Mouse (Mus musculus): ENCODE measurements around the gene Proser2. TPM values are rescaled to one million over a fixed set of nuclear protein-coding genes. Genes with fewer than 3 reads are reported as not detected.
"Not testable (repeated sequence)": the region's sequence is repeated elsewhere in the genome, so short reads cannot be mapped to it uniquely, and the experiment has no call there.

Gene Proser2
- polyA plus RNA-seq, 1 experiment from 2014 or later: 5.1 TPM

- 76% methylated on average over 10 of the region's 10 CpGs for WGBS
- no peaks in the 10 kb centered on the region for H3K9me3 ChIP-seq (replicated peaks)
- no peak for DNase-seq (ENCODE audit: low spot score)
- no peaks in the 10 kb centered on the region for H3K27me3 ChIP-seq (ENCODE audit: low read depth, poor library complexity, severe bottlenecking)
- H3K27ac ChIP-seq: no peak overlapping the region
- H3K4me1 ChIP-seq: no peaks in the 10 kb centered on the region
- no peaks in the 10 kb centered on the region for H3K36me3 ChIP-seq
- no peak overlapping the region for H3K4me3 ChIP-seq
Observed at GRCm38 (mm10) chr2:6118246-6118645, 11.8 kb downstream of the Proser2 start.

GRCm38 (mm10) chr2:6113792-6114191 lies 16.2 kb downstream of the Proser2 start:
- H3K4me3 ChIP-seq: no peak overlapping the region
- no peak overlapping the region for H3K27ac ChIP-seq
- WGBS: 94% methylated on average over 12 of the region's 12 CpGs
- H3K27me3 ChIP-seq (ENCODE audit: low read depth, poor library complexity, severe bottlenecking): no peaks in the 10 kb centered on the region
- H3K4me1 ChIP-seq: no peaks in the 10 kb centered on the region
- no peaks in the 10 kb centered on the region for H3K36me3 ChIP-seq
- no peaks in the 10 kb centered on the region for H3K9me3 ChIP-seq (replicated peaks)
- no peak for DNase-seq (ENCODE audit: low spot score)

DNA sequence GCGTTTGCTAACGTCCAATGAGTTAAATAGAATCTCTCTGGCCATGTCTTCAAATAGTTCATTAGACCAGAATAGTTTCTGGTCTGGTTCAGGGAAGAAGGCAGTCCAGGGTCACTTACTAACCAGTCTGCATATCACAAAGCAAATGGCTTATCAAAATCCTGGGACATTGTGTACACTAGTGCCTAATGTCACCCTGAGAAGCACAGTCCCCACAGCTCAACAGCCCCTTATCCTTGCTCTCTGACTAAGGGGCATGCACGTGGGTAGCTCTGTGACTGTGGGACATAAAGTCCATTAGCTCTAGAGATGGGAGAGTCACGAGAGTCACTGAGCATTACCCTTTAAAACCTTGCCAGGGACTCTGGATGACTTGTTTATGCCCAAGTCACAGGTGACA lies 17.4 kb downstream of the Proser2 start:
- 82% methylated on average over 4 of the region's 4 CpGs for WGBS

DNA sequence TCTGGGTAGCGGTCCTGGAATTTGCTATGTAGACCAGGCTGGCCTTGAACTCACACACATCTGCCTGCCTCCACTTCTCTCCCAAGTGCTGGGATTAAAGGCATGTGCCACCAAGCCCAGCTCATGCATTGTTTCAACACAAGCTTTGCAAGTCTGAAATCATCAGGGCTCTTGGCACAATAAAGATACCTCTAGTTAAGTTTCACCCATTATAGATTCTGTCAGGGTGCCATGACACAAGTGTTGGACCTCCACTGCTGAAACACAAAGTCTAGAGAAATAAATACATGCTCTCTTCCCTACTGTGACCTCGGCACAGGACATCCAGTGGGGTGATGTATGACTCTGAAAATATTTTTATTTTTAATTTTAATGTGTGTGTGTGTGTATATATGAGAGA lies 24.6 kb downstream of the Proser2 start:
- H3K4me1 ChIP-seq: peaks cover 7% of the 10 kb centered on the region

More for the DNA sequence above, 17.4 kb downstream of the Proser2 start:
- H3K4me3 ChIP-seq: no peak overlapping the region
- H3K4me1 ChIP-seq: no peaks in the 10 kb centered on the region
- no peaks in the 10 kb centered on the region for H3K9me3 ChIP-seq (replicated peaks)
- H3K36me3 ChIP-seq: no peaks in the 10 kb centered on the region
- DNase-seq (ENCODE audit: low spot score): no peak
- H3K27me3 ChIP-seq (ENCODE audit: low read depth, poor library complexity, severe bottlenecking): no peaks in the 10 kb centered on the region
- no peak overlapping the region for H3K27ac ChIP-seq

GRCm38 (mm10) chr2:6100755-6101154 lies 29.3 kb downstream of the Proser2 start:
- WGBS: 39% methylated on average over 20 of the region's 20 CpGs
- no peak for DNase-seq (ENCODE audit: low spot score)
- peaks cover 57% of the 10 kb centered on the region for H3K27me3 ChIP-seq (ENCODE audit: low read depth, poor library complexity, severe bottlenecking)
- H3K36me3 ChIP-seq: no peaks in the 10 kb centered on the region
- H3K4me3 ChIP-seq: peak overlapping the region; percentile 57
- peak overlapping the region; percentile 71; the same call in 1 of the 2 replicates for H3K27ac ChIP-seq
- peaks cover 30% of the 10 kb centered on the region for H3K4me1 ChIP-seq
- H3K9me3 ChIP-seq (replicated peaks): no peaks in the 10 kb centered on the region

More for the DNA sequence above, 24.6 kb downstream of the Proser2 start:
- Histone ChIP-seq H3K4me3 (no peak overlapping the region), H3K27me3 (ENCODE audit: low read depth, poor library complexity, severe bottlenecking) (peaks cover 31% of the 10 kb centered on the region), H3K36me3 (no peaks in the 10 kb centered on the region), H3K9me3 (replicated peaks) (no peaks in the 10 kb centered on the region), H3K27ac (no peak overlapping the region)
- 94% methylated on average over 2 of the region's 2 CpGs for WGBS
- no peak for DNase-seq (ENCODE audit: low spot score)

DNA sequence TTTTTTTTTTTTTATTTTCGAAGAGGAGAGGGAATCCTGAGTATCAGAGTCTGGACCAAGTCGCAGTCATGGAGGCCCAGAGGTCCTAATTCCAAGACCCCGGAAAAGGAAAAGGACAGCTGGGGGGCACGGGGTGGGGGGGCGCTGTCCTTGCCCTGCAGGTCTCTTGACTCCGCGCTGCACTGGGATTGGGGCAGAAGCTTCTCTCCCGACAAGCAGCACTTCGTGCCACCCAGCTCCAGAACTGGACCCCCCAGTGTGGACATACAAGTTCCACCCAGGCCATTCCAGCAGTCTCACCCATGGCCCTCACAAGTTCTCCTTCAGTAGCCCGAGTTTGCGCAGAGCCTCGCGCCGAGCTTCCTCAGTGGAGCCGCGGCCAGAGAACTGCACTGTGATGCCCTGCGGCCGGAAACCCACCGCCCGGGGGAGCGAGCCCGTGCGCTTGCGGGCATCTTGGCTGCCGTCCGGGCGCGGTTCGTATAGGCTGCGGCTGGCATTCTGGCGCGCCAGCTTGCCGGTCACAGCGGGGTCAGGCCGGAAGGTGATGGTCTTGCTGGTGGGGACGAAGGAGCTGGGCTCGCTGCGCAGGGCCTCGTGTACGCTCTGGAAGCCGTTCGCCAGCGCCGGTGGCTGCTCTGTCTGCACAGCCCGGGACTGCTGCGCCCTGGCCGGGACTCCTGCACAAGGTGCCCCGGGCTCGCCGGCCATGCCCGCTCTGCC lies 29.8 kb downstream of the Proser2 start:
- WGBS: 11% methylated on average over 51 of the region's 51 CpGs
- Histone ChIP-seq H3K27me3 (ENCODE audit: low read depth, poor library complexity, severe bottlenecking) (peaks cover 57% of the 10 kb centered on the region), H3K9me3 (replicated peaks) (no peaks in the 10 kb centered on the region), H3K4me3 (peak overlapping the region; percentile 57), H3K36me3 (no peaks in the 10 kb centered on the region), H3K4me1 (peaks cover 30% of the 10 kb centered on the region), H3K27ac (peak overlapping the region; percentile 71)
- DNase-seq (ENCODE audit: low spot score): peak; percentile 77

DNA sequence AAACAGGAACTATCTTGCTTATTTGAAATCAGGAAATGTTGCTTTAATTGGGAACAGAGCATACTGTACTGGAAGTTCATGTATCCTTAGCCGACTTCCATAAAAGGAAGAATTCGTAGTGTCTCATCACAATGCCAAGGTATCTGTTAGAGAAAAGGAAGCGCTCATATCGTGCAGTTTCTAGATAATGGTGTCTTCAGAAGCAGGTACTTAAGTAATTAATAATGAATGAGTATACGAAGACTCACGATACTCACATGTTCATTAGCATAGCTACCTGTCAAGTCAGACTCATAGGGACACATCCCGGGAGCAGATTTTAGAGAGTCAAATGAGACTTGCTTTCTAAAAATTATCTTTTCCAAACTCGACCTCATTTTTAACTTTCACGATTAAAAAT lies 30.6 kb downstream of the Proser2 start:
- H3K27me3 ChIP-seq (ENCODE audit: low read depth, poor library complexity, severe bottlenecking): peaks cover 57% of the 10 kb centered on the region
- H3K4me1 ChIP-seq: peaks cover 30% of the 10 kb centered on the region
- H3K27ac ChIP-seq: no peak overlapping the region
- no peak for DNase-seq (ENCODE audit: low spot score)
- H3K9me3 ChIP-seq (replicated peaks): no peaks in the 10 kb centered on the region
- WGBS: 81% methylated on average over 9 of the region's 9 CpGs
- H3K36me3 ChIP-seq: no peaks in the 10 kb centered on the region
- H3K4me3 ChIP-seq: no peak overlapping the region

DNA sequence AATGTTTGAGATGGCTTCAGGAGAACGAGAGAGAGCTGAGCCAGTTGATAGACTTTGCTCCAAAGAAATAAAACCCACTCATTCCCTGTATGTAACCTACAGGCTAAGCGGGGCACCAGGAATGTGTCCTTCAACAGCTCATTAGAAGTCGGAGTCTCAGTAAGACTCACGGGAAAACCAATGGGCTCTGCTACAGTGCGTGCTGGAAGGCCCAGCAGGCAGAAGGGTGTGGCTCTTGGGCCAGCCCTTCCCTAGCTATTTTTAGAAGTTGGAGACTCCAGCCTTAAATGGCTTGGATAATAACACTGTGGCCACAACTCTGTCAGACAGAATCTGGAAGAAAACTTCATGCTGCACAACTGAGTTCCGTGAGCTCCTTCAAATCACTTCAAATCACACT lies 31.1 kb downstream of the Proser2 start:
- H3K27me3 ChIP-seq (ENCODE audit: low read depth, poor library complexity, severe bottlenecking): peaks cover 56% of the 10 kb centered on the region
- WGBS: 17% methylated on average over 6 of the region's 6 CpGs

GRCm38 (mm10) chr2:6097113-6097716 lies 32.8 kb downstream of the Proser2 start:
- DNase-seq (ENCODE audit: low spot score): no peak
- Histone ChIP-seq H3K36me3 (no peaks in the 10 kb centered on the region), H3K27me3 (ENCODE audit: low read depth, poor library complexity, severe bottlenecking) (peaks cover 44% of the 10 kb centered on the region), H3K27ac (no peak overlapping the region), H3K9me3 (replicated peaks) (no peaks in the 10 kb centered on the region), H3K4me3 (no peak overlapping the region), H3K4me1 (peaks cover 30% of the 10 kb centered on the region)
- WGBS: 74% methylated on average over 7 of the region's 7 CpGs

More for the DNA sequence above, 31.1 kb downstream of the Proser2 start:
- peak; percentile 51 for DNase-seq (ENCODE audit: low spot score)
- H3K4me1 ChIP-seq: peaks cover 30% of the 10 kb centered on the region
- no peaks in the 10 kb centered on the region for H3K9me3 ChIP-seq (replicated peaks)
- no peaks in the 10 kb centered on the region for H3K36me3 ChIP-seq
- H3K27ac ChIP-seq: no peak overlapping the region
- H3K4me3 ChIP-seq: no peak overlapping the region

DNA sequence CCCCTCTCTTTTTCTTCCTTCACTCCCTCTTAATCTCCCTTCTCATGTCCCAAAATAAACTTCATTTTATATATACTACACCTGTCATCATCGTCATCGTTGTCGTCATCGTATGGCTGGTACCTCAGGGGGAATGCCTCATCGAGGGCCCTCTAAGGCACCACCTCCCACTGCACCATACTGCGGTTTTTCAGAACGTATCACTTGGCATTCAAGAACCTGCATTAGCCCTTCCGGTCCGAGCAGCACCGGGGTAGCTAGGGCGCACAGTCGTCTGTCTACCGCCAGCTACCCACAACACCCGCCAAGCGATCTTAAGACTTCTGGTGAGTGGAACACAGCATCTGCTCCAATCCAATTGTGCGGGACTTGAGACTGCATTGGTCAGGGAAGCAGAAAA lies 40.1 kb downstream of the Proser2 start:
- not testable (repeated sequence) for H3K9me3 ChIP-seq (replicated peaks); H3K27ac ChIP-seq; DNase-seq (ENCODE audit: low spot score); H3K36me3 ChIP-seq; H3K27me3 ChIP-seq (ENCODE audit: low read depth, poor library complexity, severe bottlenecking); H3K4me3 ChIP-seq; H3K4me1 ChIP-seq
- 84% methylated on average over 16 of the region's 16 CpGs for WGBS

DNA sequence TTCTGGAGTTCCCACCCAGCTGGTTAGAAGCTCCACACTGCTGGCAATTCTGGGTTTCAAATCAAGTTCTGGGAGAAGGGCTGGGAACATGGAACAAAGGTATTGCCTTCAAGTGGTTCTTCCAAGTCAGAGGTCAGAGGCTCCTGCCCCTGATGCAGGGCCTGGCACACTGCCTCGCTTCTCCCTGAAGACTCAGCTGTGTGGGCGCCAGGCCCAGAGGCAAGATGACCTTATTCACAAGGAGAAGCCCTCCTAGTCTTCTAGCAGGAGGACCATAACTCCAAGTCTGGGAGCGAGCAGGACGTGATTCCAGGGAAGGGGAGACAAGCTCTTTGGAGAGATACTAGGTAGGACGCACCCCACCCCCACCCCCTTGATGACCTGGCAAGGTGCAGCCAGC lies 42.9 kb downstream of the Proser2 start:
- H3K4me1 ChIP-seq: peaks cover 4% of the 10 kb centered on the region; the same call in 1 of the 2 replicates
- no peaks in the 10 kb centered on the region for H3K36me3 ChIP-seq
- H3K4me3 ChIP-seq: no peak overlapping the region
- 91% methylated on average over 5 of the region's 5 CpGs for WGBS
- H3K27me3 ChIP-seq (ENCODE audit: low read depth, poor library complexity, severe bottlenecking): no peaks in the 10 kb centered on the region
- no peak for DNase-seq (ENCODE audit: low spot score)
- no peaks in the 10 kb centered on the region for H3K9me3 ChIP-seq (replicated peaks)
- no peak overlapping the region for H3K27ac ChIP-seq

GRCm38 (mm10) chr2:6085622-6086530 lies 44.1 kb downstream of the Proser2 start:
- H3K27me3 ChIP-seq (ENCODE audit: low read depth, poor library complexity, severe bottlenecking): no peaks in the 10 kb centered on the region
- 72% methylated on average over 19 of the region's 19 CpGs for WGBS
- no peak overlapping the region for H3K27ac ChIP-seq
- H3K9me3 ChIP-seq (replicated peaks): no peaks in the 10 kb centered on the region
- H3K4me3 ChIP-seq: no peak overlapping the region
- no peak for DNase-seq (ENCODE audit: low spot score)
- no peaks in the 10 kb centered on the region for H3K36me3 ChIP-seq
- peaks cover 7% of the 10 kb centered on the region; the same call in 1 of the 2 replicates for H3K4me1 ChIP-seq

DNA sequence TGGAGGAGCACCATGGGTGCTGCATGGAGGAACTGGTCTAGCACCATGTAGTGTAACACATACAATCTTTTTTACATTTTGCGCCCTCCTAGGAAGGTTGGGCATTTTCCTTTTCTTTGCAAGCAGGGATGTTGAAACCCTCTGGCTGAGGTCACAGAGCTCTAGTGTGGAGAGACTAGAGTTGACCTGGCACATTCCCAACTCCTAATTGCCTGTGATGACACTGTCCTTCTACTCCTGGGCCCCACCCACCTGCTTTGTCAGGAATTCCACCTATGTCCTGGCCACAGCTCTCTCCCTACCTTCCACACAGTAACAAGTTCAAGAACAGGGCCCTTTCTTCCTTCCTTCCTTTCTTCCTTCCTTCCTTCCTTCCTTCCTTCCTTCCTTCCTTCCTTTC lies 46.3 kb downstream of the Proser2 start:
- H3K27ac ChIP-seq: no peak overlapping the region
- H3K36me3 ChIP-seq: no peaks in the 10 kb centered on the region
- H3K27me3 ChIP-seq (ENCODE audit: low read depth, poor library complexity, severe bottlenecking): 0 out of 2 replicates have a peak, but pooled peaks cover 7% of the 10 kb centered on the region
- DNase-seq (ENCODE audit: low spot score): no peak
- no peak overlapping the region for H3K4me3 ChIP-seq
- H3K4me1 ChIP-seq: peaks cover 8% of the 10 kb centered on the region; the same call in 1 of the 2 replicates
- 97% methylated on average over 1 of the region's 1 CpGs for WGBS
- no peaks in the 10 kb centered on the region for H3K9me3 ChIP-seq (replicated peaks)
